Mouse (Mus musculus) liver, embryonic 11.5 days (tissue): ENCODE data around the gene Nop53. TPM values are rescaled to one million over a fixed set of nuclear protein-coding genes. Genes with fewer than 3 reads are reported as not detected.

Source experiments
- ATAC-seq: fragments of 200-750 bp; cut with Nextera tagmentation; replicated peaks from 2 replicates; pipeline ENCODE4 v1.8.0; 2017; ENCODE audit warnings: moderate number of reproducible peaks, mild to moderate bottlenecking, moderate TSS enrichment, moderate library complexity; ENCODE audit not compliant: low FRiP score
- DNase-seq: peaks from one replicate; pipeline ENCODE4 v3.0.0-alpha.2; 2017; ENCODE audit warnings: low spot score
- H3K27ac ChIP-seq: fragments of 300-500 bp; sonication (generic); 2 replicates; pipeline ENCODE4 v1.5.1; 2014; ENCODE audit warnings: mild to moderate bottlenecking, low read depth, low read length, control low read depth
- H3K27me3 ChIP-seq: fragments of 300-500 bp; sonication (generic); replicated peaks from 2 replicates; pipeline ENCODE4 v1.6.1; 2014; ENCODE audit warnings: low read length, mixed read lengths; ENCODE audit not compliant: control insufficient read depth, insufficient read depth
- H3K36me3 ChIP-seq: fragments of 300-500 bp; sonication (generic); 2 replicates; pipeline ENCODE4 v1.6.1; 2014; ENCODE audit warnings: mild to moderate bottlenecking, low read length, moderate library complexity, mixed read lengths; ENCODE audit not compliant: control insufficient read depth, insufficient read depth
- H3K4me1 ChIP-seq: fragments of 300-500 bp; sonication (generic); replicated peaks from 2 replicates; pipeline ENCODE4 v1.6.1; 2014; ENCODE audit warnings: low read length, mixed read lengths; ENCODE audit not compliant: control insufficient read depth, insufficient read depth
- H3K4me2 ChIP-seq: fragments of 300-500 bp; sonication (generic); 2 replicates; pipeline ENCODE4 v1.6.1; 2014; ENCODE audit warnings: mild to moderate bottlenecking, control low read depth, moderate library complexity
- H3K4me3 ChIP-seq: fragments of 300-500 bp; sonication (generic); 2 replicates; pipeline ENCODE4 v1.5.1; 2014; ENCODE audit warnings: low read depth, low read length, control low read depth
- H3K9ac ChIP-seq: fragments of 300-500 bp; sonication (generic); 2 replicates; pipeline ENCODE4 v1.6.1; 2014; ENCODE audit warnings: low read depth, low read length, control low read depth
- H3K9me3 ChIP-seq: fragments of 300-500 bp; sonication (generic); 2 replicates; pipeline ENCODE4 v1.6.1; 2016; ENCODE audit warnings: low read length, inconsistent platforms, mixed read lengths; ENCODE audit not compliant: control insufficient read depth
- WGBS: fragments of 180-500 bp; shearing (Covaris S2); extraction: QIAGEN DNeasy Blood & Tissue Kit; methylation state at CpG from one replicate; pipeline ENCODE4 v1.1.7; 2014; 5-methylcytosine and 5-hydroxymethylcytosine counted together
- polyA plus RNA-seq: library from polyadenylated mRNA; unstranded; fragments of >200 nt; fragmentation: Nextera tagmentation; extraction: Ambion mirVana; gene quantifications from 2 replicates; pipeline ENCODE4 v1.2.1, GENCODE M21; 2014

The Nop53 gene
- polyA plus RNA-seq, 1 experiment from 2014 or later, result 217 TPM

DNA sequence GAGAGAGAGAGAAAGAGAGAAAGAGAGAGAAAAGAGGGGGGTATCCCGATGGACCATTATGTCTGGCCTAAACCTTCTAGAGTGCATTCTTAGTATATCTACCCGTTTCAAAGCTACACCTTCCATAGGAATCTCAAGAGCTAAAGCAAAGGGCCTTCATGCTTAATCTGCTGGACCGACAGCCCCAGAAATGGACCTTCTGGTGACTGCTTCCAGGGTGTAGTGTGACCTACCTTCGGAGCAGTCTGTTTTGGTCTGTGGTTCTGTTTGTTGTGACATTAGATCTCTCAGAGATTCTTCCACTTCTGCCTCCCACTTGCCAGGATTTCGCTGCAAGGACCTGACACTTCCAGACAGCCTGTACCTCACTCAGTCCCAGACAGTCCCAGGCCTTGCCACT, 35.4 kb downstream of the Nop53 start:
- no peak overlapping the region for H3K9ac ChIP-seq
- no peaks in the 10 kb centered on the region for H3K36me3 ChIP-seq
- H3K4me2 ChIP-seq, result no peak overlapping the region
- H3K4me3 ChIP-seq, result no peak overlapping the region
- H3K27ac ChIP-seq, result no peak overlapping the region
- ATAC-seq, result no peak
- DNase-seq, result no peak
- WGBS, result 77% methylated on average over 5 of the region's 5 CpGs
- H3K27me3 ChIP-seq, result no peaks in the 10 kb centered on the region
- H3K4me1 ChIP-seq, result no peaks in the 10 kb centered on the region
- no peaks in the 10 kb centered on the region for H3K9me3 ChIP-seq

DNA sequence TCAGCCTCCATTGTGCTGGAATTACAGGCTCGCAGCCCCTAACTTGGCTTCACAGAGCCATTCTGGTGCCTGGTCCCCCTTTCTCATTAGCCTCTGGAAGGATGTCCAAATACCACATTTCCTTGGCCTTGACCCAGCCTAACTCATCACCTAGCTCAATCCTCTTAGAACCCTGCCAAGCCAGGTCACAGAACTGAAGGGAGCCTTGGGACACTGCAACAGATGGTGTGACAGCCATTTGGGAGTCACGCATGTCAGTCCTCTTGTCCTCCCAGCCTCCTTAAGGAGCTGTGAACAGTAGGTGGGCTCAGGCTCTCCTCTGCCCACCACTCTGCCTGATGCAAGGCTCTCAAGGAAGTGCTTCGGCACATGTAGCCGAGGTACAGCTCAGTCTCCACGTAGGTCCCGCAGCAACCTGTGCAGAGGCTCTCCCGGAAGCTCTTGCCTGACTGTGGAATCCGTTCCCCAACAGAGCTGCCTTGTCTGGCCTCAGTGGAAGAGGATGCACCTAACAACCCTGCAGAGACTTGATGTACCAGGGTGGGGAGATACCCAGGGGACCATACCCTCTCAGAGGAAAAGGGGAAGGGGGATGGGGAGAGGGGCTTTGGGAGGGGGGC, 37.8 kb downstream of the Nop53 start:
- no peaks in the 10 kb centered on the region for H3K27me3 ChIP-seq
- H3K9ac ChIP-seq, result no peak overlapping the region
- no peak overlapping the region for H3K4me3 ChIP-seq
- H3K36me3 ChIP-seq, result no peaks in the 10 kb centered on the region
- 64% methylated on average over 8 of the region's 8 CpGs for WGBS
- no peak for DNase-seq
- H3K9me3 ChIP-seq, result no peaks in the 10 kb centered on the region
- no peaks in the 10 kb centered on the region for H3K4me1 ChIP-seq
- no peak overlapping the region for H3K4me2 ChIP-seq
- ATAC-seq, result no peak
- H3K27ac ChIP-seq, result no peak overlapping the region

- ATAC-seq (no peak), DNase-seq (no peak)
Measured at GRCm38 (mm10) chr7:15906602-15907001, 39.3 kb downstream of the Nop53 start.

DNA sequence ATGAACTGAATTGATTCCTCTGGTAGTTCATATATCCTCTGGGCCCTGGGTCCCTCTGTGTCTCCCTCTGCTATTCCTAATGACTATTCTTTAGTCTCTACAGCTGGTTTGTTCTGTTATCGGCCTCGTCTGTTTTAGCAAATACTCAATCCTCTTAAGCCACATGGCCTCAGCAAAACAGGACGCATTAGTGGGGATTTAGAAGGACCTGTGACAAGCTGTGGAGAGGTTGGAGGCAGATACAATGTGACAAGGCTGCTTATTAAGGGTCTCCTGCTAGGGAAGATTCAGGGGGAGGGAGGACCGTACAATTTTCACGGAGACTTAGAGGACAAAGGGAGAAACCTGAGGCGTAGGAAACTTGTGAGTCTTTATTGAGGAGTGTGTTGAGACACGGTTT, 40.0 kb downstream of the Nop53 start:
- Histone ChIP-seq H3K4me1 (no peaks in the 10 kb centered on the region), H3K36me3 (no peaks in the 10 kb centered on the region), H3K4me2 (no peak overlapping the region), H3K4me3 (no peak overlapping the region), H3K9me3 (no peaks in the 10 kb centered on the region), H3K27me3 (no peaks in the 10 kb centered on the region), H3K27ac (no peak overlapping the region), H3K9ac (no peak overlapping the region)
- no peak for ATAC-seq
- no peak for DNase-seq
- 81% methylated on average over 7 of the region's 7 CpGs for WGBS

More at GRCm38 (mm10) chr7:15906602-15907001, 39.3 kb downstream of the Nop53 start:
- H3K4me3 ChIP-seq, result no peak overlapping the region
- no peak overlapping the region for H3K9ac ChIP-seq
- H3K36me3 ChIP-seq, result no peaks in the 10 kb centered on the region
- H3K4me1 ChIP-seq, result no peaks in the 10 kb centered on the region
- H3K27me3 ChIP-seq, result no peaks in the 10 kb centered on the region
- no peaks in the 10 kb centered on the region for H3K9me3 ChIP-seq
- WGBS, result 58% methylated on average over 1 of the region's 1 CpGs
- H3K27ac ChIP-seq, result no peak overlapping the region
- no peak overlapping the region for H3K4me2 ChIP-seq

DNA sequence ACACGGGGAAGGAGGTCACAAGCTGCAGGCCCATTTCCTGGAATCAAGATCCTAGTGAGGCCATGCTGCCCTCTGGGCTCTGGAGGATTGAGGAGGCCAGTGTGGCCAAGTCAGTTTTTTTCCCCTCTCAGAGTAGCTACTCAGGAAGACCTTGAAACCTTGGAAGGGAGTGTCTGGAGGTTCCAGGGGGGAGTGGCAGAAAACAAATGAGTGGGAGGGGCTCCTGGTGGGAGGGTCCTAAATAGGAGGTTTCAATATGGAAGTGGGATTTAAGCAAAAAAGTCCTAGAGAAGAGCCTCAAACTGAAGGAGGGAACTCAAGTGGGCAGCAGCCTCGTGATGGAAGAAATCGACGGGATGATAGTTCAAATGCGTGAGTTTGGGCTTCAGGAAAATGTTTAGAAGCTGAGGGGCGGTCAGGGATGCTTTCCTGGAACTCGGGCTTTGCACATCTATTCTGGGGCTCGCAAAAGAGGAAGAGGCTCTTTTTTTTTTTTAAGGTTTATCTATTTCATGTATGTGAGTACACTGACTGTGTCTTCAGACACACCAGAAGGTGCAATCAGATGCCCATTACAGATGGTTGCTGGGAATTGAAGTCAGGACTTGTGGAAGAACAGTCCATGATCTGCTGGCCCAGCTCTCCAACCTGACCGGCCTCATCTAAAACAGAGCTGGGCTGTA, 44.4 kb downstream of the Nop53 start:
- no peaks in the 10 kb centered on the region for H3K4me1 ChIP-seq
- WGBS, result 57% methylated on average over 9 of the region's 9 CpGs
- H3K4me3 ChIP-seq, result no peak overlapping the region
- H3K27ac ChIP-seq, result no peak overlapping the region
- no peaks in the 10 kb centered on the region for H3K27me3 ChIP-seq
- no peak overlapping the region for H3K4me2 ChIP-seq
- no peak overlapping the region for H3K9ac ChIP-seq
- no peaks in the 10 kb centered on the region for H3K9me3 ChIP-seq
- no peak for ATAC-seq
- H3K36me3 ChIP-seq, result no peaks in the 10 kb centered on the region
- DNase-seq, result no peak

DNA sequence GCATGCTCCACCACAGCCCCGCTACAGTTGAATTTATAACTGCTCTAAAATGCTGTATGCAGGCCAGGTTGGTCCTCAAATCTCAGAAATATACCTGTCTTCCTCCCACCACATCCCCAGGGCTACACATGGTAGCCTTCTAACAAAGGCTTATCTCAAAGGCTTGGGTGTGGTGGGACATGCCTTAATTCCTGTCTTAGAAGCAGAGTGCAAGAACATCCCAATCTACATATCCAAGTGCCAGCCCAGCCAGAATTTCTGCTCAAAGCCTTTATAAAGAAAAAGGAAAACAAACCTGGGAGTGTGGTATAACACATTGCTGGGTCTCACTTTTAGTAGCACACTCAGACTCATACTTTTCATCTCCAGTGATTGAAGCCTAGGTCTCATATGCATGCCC, 51.6 kb downstream of the Nop53 start:
- Histone ChIP-seq H3K4me1 (no peaks in the 10 kb centered on the region), H3K36me3 (no peaks in the 10 kb centered on the region), H3K9me3 (no peaks in the 10 kb centered on the region), H3K27ac (no peak overlapping the region), H3K4me3 (no peak overlapping the region), H3K27me3 (no peaks in the 10 kb centered on the region), H3K9ac (no peak overlapping the region), H3K4me2 (no peak overlapping the region)
- WGBS, result 62% methylated on average over 1 of the region's 1 CpGs
- no peak for DNase-seq
- no peak for ATAC-seq

Other genes starting within 250 kb of the Nop53 start
- gene Obox5, start 195.9 kb downstream of the Nop53 start, polyA plus RNA-seq, result not detected in 2 replicates
- gene Obox6, start 106.4 kb downstream of the Nop53 start, polyA plus RNA-seq, result not detected in 2 replicates
- gene Crx, start 66.1 kb downstream of the Nop53 start, polyA plus RNA-seq, result not detected in 2 replicates
- gene Crxos, start 63.5 kb downstream of the Nop53 start, polyA plus RNA-seq, result not detected in 2 replicates
- 557 and 609 TPM in 2 replicates for gene Selenow, start 23.7 kb downstream of the Nop53 start, polyA plus RNA-seq
- gene Ehd2, start 21.5 kb upstream of the Nop53 start, polyA plus RNA-seq, result 7.5 and 10.8 TPM in 2 replicates
- 5.3 and 7.3 TPM in 2 replicates for gene Bicra, start 101.8 kb upstream of the Nop53 start, polyA plus RNA-seq
- gene Zfp541, start 115.7 kb upstream of the Nop53 start, polyA plus RNA-seq, result not detected in 2 replicates
- gene Napa, start 152.4 kb upstream of the Nop53 start, polyA plus RNA-seq, result 167 and 174 TPM in 2 replicates
- gene Kptn, start 173.8 kb upstream of the Nop53 start, polyA plus RNA-seq, result 20.2 and 20.7 TPM in 2 replicates
- 0.07 and 0.18 TPM in 2 replicates for gene Slc8a2, start 183.8 kb upstream of the Nop53 start, polyA plus RNA-seq
- gene Meis3, start 229.0 kb upstream of the Nop53 start, polyA plus RNA-seq, result 14.2 and 17.7 TPM in 2 replicates